Mouse (Mus musculus): Measurements from ENCODE around the gene Dpep1.

GRCm38 (mm10) chr8:123191908-123192307 lies 5.9 kb downstream of the Dpep1 start:
- no peak for TF ChIP-seq MAX (IDR thresholded peaks at IDR 0.05)
- TF ChIP-seq MYOD1 (IDR thresholded peaks at IDR 0.05; ENCODE audit: control insufficient read depth, insufficient read length, low read depth): no peak
- TF ChIP-seq CTCF (IDR thresholded peaks at IDR 0.05; ENCODE audit: control insufficient read depth, insufficient read depth, insufficient read length): no peak

All from C2C12 (cell line).